Mouse (Mus musculus): Measurements from ENCODE around the gene AC161166.1.

Gene AC161166.1

GRCm38 (mm10) chr7:24461376-24462051, 50.7 kb downstream of the AC161166.1 start:
- no peak for DNase-seq (ENCODE audit: low spot score in 2 of 2)
